In the genomic region with DNA sequence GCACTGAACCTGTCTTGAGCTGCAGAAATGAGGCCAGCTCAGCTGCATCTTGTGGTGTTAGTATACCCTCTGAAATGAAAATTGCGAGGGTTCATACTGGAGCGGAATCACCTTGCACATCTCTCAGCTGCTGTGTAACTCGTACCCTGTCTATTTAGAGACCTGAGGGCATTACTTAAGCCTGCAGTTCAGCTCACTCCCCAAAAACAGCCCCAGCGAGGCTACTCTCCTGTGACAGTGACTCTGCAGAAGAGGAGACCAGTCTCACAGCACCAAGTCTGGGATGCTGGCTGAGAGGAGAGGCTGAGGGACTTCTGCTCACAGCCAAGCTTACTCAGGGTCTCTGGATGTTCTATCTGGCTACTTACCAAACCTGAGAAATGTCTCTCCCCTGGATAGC, we compare ENCODE assay signal across 27 mouse cellular contexts. TPM values are rescaled to one million over a fixed set of nuclear protein-coding genes. Genes with fewer than 3 reads are reported as not detected.
DNase-seq lines count a peak whose midpoint lies in the region; ATAC-seq lines count a peak whose summit lies in the region.
"Had no signal": no experiment of that assay in that cellular context is flagged by ENCODE, and none has a peak within 500 bp of the region (broad histone marks: within the 10 kb centered on the region; RNA-seq: fewer than 3 reads in every experiment).

No protein-coding gene starts in this region.

- DNase-seq in gastrocnemius, adult 18-20 months (ENCODE audit: low spot score): peak; percentile 78
- no peak for DNase-seq in gastrocnemius, postnatal 4 days (ENCODE audit: low spot score in 2 of 2)
- DNase-seq in heart, postnatal 36 days: no peak
- no peak for DNase-seq in lung, postnatal 10 days
- no peak for DNase-seq in urinary bladder, postnatal 14 days (ENCODE audit: low spot score)
- DNase-seq: adrenal gland, adult 8-10 months; cerebellum, adult 11-12 months; cerebellum, postnatal 10 days; forebrain, postnatal 0 days; kidney, postnatal 25 days; layer of hippocampus, postnatal 36 days; liver, postnatal 0 days; thymus, adult 2 months; thymus, postnatal 4 days had no signal

- peaks cover 79% of the 10 kb centered on the region for H3K4me1 ChIP-seq in heart, embryonic 12.5 days (replicated peaks)
- H3K4me1 ChIP-seq in lung, embryonic 16.5 days (replicated peaks; ENCODE audit: control insufficient read depth, insufficient read depth, low read length): peaks cover 32% of the 10 kb centered on the region
- H3K4me1 ChIP-seq in forebrain, embryonic 12.5 days: no peaks in the 10 kb centered on the region
- H3K4me1 ChIP-seq: forebrain, embryonic 10.5 days; neural tube, embryonic 13.5 days had no signal

- H3K4me2 ChIP-seq in heart, embryonic 12.5 days: no peak overlapping the region
- no peak overlapping the region for H3K4me2 ChIP-seq in lung, embryonic 16.5 days (ENCODE audit: low read depth, low read length)
- H3K4me2 ChIP-seq in forebrain, embryonic 12.5 days: no peak overlapping the region
- H3K4me2 ChIP-seq: limb, embryonic 12.5 days; liver, embryonic 11.5 days; neural tube, embryonic 13.5 days; stomach, embryonic 15.5 days had no signal

- H3K27ac ChIP-seq in heart, embryonic 12.5 days (ENCODE audit: poor library complexity, severe bottlenecking): peak overlapping the region; percentile 98
- H3K27ac ChIP-seq in lung, embryonic 16.5 days (ENCODE audit: low read length): peak overlapping the region; percentile 39
- no peak overlapping the region for H3K27ac ChIP-seq in forebrain, embryonic 12.5 days
- H3K27ac ChIP-seq: forebrain, embryonic 10.5 days; macrophage; neural tube, embryonic 13.5 days; stomach, embryonic 15.5 days had no signal

- intact Hi-C loops in heart, postnatal 36 days (cut with DNase I): no loop called here

- no peaks in the 10 kb centered on the region for H3K27me3 ChIP-seq in heart, embryonic 12.5 days (replicated peaks)
- no peaks in the 10 kb centered on the region for H3K27me3 ChIP-seq in lung, embryonic 16.5 days (ENCODE audit: control insufficient read depth, insufficient read depth, low read depth, low read length)
- no peaks in the 10 kb centered on the region for H3K27me3 ChIP-seq in forebrain, embryonic 12.5 days
- H3K27me3 ChIP-seq: limb, embryonic 12.5 days; neural tube, embryonic 13.5 days; stomach, embryonic 15.5 days had no signal

- H3K4me3 ChIP-seq in heart, embryonic 12.5 days: no peak overlapping the region
- H3K4me3 ChIP-seq in lung, embryonic 16.5 days (ENCODE audit: low read length): no peak overlapping the region
- H3K4me3 ChIP-seq in forebrain, embryonic 12.5 days (replicated peaks): no peak overlapping the region
- H3K4me3 ChIP-seq: forebrain, embryonic 10.5 days; limb, embryonic 12.5 days; myocyte; neural tube, embryonic 13.5 days; stomach, embryonic 15.5 days had no signal

- 68% methylated on average over 4 of the region's 4 CpGs for WGBS in heart, embryonic 12.5 days
- WGBS in lung, embryonic 16.5 days: 91% methylated on average over 4 of the region's 4 CpGs
- 90% methylated on average over 4 of the region's 4 CpGs for WGBS in forebrain, embryonic 12.5 days

- no peaks in the 10 kb centered on the region for H3K9me3 ChIP-seq in heart, embryonic 12.5 days (replicated peaks)
- no peaks in the 10 kb centered on the region for H3K9me3 ChIP-seq in lung, embryonic 16.5 days (ENCODE audit: control insufficient read depth, low read length)
- no peaks in the 10 kb centered on the region for H3K9me3 ChIP-seq in forebrain, embryonic 12.5 days
- H3K9me3 ChIP-seq: forebrain, embryonic 10.5 days; limb, embryonic 12.5 days; neural tube, embryonic 13.5 days; stomach, embryonic 15.5 days had no signal

- ATAC-seq in heart, embryonic 12.5 days (ENCODE audit: insufficient number of reproducible peaks, low FRiP score): no peak
- ATAC-seq in lung, embryonic 16.5 days (ENCODE audit: low read depth): no peak
- ATAC-seq in forebrain, embryonic 12.5 days (ENCODE audit: low FRiP score): no peak
- ATAC-seq: activated CD4-positive, CD25-positive, alpha-beta regulatory T cell, adult 4 months; forebrain, postnatal 0 days; intestine, postnatal 0 days; liver, postnatal 0 days; midbrain, embryonic 16.5 days had no signal

- peak overlapping the region; percentile 31; the same call in 1 of the 2 replicates for H3K9ac ChIP-seq in heart, embryonic 12.5 days
- no peak overlapping the region for H3K9ac ChIP-seq in lung, embryonic 16.5 days (ENCODE audit: low read length)
- no peak overlapping the region for H3K9ac ChIP-seq in forebrain, embryonic 12.5 days
- H3K9ac ChIP-seq: forebrain, postnatal 0 days; limb, embryonic 12.5 days; liver, postnatal 0 days; neural tube, embryonic 13.5 days; stomach, embryonic 15.5 days had no signal

- H3K36me3 ChIP-seq in heart, embryonic 12.5 days: peaks cover 8% of the 10 kb centered on the region; the same call in 1 of the 2 replicates
- H3K36me3 ChIP-seq in lung, embryonic 16.5 days (ENCODE audit: control insufficient read depth, insufficient read depth, low read length): peaks cover 3% of the 10 kb centered on the region
- peaks cover 32% of the 10 kb centered on the region for H3K36me3 ChIP-seq in forebrain, embryonic 12.5 days (replicated peaks)

RNA-seq across cellular contexts. Expression of a gene that starts 34.2 kb away (rescaled TPM):
- total RNA-seq in gastrocnemius, adult 18-20 months (2021): 1 to 10 TPM; 6.4 to 8.2 TPM
- total RNA-seq in gastrocnemius, postnatal 4 days (2021): 1 to 10 TPM; 8.4 TPM
- 18.0 and 18.8 TPM in 2 replicates for polyA plus RNA-seq in heart, embryonic 12.5 days (2016; fragmentation: Nextera tagmentation; extraction: Ambion mirVana)
- total RNA-seq in heart, postnatal 36 days (2021): 10 to 100 TPM in 1 of 2 experiments, 1 to 10 TPM in 1; 9.3 to 11.3 TPM
- polyA plus RNA-seq in lung, embryonic 16.5 days (2015; fragmentation: Nextera tagmentation; extraction: Ambion mirVana): 14.7 and 15.7 TPM in 2 replicates
- polyA plus RNA-seq in forebrain, embryonic 12.5 days (2016; fragmentation: Nextera tagmentation; extraction: Ambion mirVana): 25.5 and 27.9 TPM in 2 replicates

RNA-seq across cellular contexts. Expression of a gene that starts 39.8 kb away (rescaled TPM):
- total RNA-seq in gastrocnemius, adult 18-20 months (2021): 100 to 1,000 TPM; 443 to 513 TPM
- 100 to 1,000 TPM; 201 to 279 TPM for total RNA-seq in gastrocnemius, postnatal 4 days (2021)
- 226 and 246 TPM in 2 replicates for polyA plus RNA-seq in heart, embryonic 12.5 days (2016; fragmentation: Nextera tagmentation; extraction: Ambion mirVana)
- 100 to 1,000 TPM; 341 to 349 TPM for total RNA-seq in heart, postnatal 36 days (2021)
- 64.1 and 79.2 TPM in 2 replicates for polyA plus RNA-seq in lung, embryonic 16.5 days (2015; fragmentation: Nextera tagmentation; extraction: Ambion mirVana)
- 3.4 and 6.3 TPM in 2 replicates for polyA plus RNA-seq in forebrain, embryonic 12.5 days (2016; fragmentation: Nextera tagmentation; extraction: Ambion mirVana)

RNA-seq across cellular contexts. Expression of a gene that starts 40.3 kb away (rescaled TPM):
- total RNA-seq in gastrocnemius, adult 18-20 months (2021): 10 to 100 TPM; 17.6 to 18.1 TPM
- total RNA-seq in gastrocnemius, postnatal 4 days (2021): 10 to 100 TPM; 29.9 to 32.3 TPM
- polyA plus RNA-seq in heart, embryonic 12.5 days (2016; fragmentation: Nextera tagmentation; extraction: Ambion mirVana): 37.7 and 38.1 TPM in 2 replicates
- total RNA-seq in heart, postnatal 36 days (2021): 10 to 100 TPM; 26.3 to 26.4 TPM
- 57.6 and 58.4 TPM in 2 replicates for polyA plus RNA-seq in lung, embryonic 16.5 days (2015; fragmentation: Nextera tagmentation; extraction: Ambion mirVana)
- polyA plus RNA-seq in forebrain, embryonic 12.5 days (2016; fragmentation: Nextera tagmentation; extraction: Ambion mirVana): 67.4 and 72.9 TPM in 2 replicates
